Mouse (Mus musculus): ENCODE measurements around the gene Tenm4. TPM values are rescaled to one million over a fixed set of nuclear protein-coding genes. Genes with fewer than 3 reads are reported as not detected.

Gene Tenm4
- polyA plus RNA-seq, 1 experiment from 2014 or later: 7.3 TPM

DNA sequence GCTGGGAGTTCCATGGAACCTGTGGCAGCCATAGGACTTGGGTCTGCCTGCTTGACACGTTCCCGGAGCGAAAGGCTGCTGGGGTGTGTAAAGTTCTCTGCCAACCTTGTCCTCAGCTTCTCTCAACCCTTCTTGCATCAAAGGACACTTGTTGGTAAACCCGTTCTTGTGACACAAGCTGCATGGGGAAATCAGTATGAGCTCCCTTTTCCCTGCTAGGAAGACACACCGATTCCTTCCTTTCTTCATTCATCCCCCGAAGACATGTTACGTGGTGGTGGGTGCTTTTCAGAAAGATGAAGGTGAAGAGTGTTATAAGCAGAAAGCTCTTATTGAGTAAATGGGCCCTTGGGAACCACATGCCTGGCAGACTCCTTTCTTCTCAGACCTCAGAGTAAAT, 478.1 kb downstream of the Tenm4 start:
- 85% methylated on average over 7 of the region's 7 CpGs for WGBS
- Histone ChIP-seq H3K36me3 (ENCODE audit: control insufficient read depth, insufficient read depth, low read length) (no peaks in the 10 kb centered on the region), H3K4me2 (no peak overlapping the region), H3K27me3 (replicated peaks; ENCODE audit: control insufficient read depth, insufficient read depth, low read length) (no peaks in the 10 kb centered on the region; the same call in none of the 2 replicates), H3K9ac (ENCODE audit: low read depth, low read length) (no peak overlapping the region), H3K9me3 (ENCODE audit: control insufficient read depth, low read length) (no peaks in the 10 kb centered on the region), H3K4me1 (replicated peaks; ENCODE audit: control insufficient read depth, insufficient read depth, low read length) (no peaks in the 10 kb centered on the region), H3K4me3 (ENCODE audit: low read depth, low read length) (no peak overlapping the region), H3K27ac (ENCODE audit: low read depth, low read length) (no peak overlapping the region)
- DNase-seq (ENCODE audit: low spot score) (no peak), ATAC-seq (replicated peaks; ENCODE audit: low FRiP score) (no peak)

DNA sequence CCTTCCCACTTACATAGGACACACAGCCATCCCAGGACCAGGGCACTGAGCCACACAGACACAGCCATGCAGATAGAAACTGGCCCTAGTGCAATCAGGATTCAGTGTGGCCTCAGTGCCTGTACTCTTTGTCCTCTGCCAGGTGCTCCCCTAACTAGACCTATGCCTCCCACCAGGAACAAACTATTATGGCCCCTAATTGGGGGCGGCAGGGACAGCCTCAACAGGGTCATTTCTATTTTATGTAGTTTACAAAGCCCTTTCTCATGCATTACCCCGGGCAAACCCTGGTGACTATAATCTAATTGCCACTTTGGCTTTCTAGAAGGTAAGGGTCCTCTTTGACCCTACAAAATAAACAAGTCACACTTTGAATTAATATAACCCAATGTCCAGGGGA, 479.4 kb downstream of the Tenm4 start:
- WGBS: 49% methylated on average over 2 of the region's 2 CpGs
- H3K4me1 ChIP-seq (replicated peaks; ENCODE audit: control insufficient read depth, insufficient read depth, low read length): no peaks in the 10 kb centered on the region

DNA sequence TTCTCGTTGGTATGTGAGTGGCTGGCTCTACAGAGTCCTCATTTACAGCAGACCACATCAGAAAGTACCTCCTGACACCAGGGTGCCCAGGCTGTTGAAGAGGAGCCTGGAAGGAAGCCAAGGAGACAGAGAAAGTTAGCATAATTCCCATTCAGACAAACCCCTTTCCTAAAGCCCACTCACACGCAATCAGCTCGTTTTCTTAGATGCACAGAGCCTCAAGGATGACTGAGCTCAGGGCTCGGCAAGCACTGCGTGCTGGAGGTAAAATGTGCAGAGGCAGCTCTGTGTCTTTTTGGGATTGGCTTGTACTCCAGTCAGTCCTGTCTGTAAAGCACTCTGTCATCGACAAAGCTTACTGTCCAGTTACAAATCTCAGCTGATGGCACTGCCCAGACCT, 480.0 kb downstream of the Tenm4 start:
- no peaks in the 10 kb centered on the region for H3K36me3 ChIP-seq (ENCODE audit: control insufficient read depth, insufficient read depth, low read length)
- no peak overlapping the region for H3K27ac ChIP-seq (ENCODE audit: low read depth, low read length)
- no peak overlapping the region for H3K4me2 ChIP-seq
- H3K27me3 ChIP-seq (replicated peaks; ENCODE audit: control insufficient read depth, insufficient read depth, low read length): no peaks in the 10 kb centered on the region
- H3K4me3 ChIP-seq (ENCODE audit: low read depth, low read length): no peak overlapping the region
- H3K4me1 ChIP-seq (replicated peaks; ENCODE audit: control insufficient read depth, insufficient read depth, low read length): no peaks in the 10 kb centered on the region
- DNase-seq (ENCODE audit: low spot score) (no peak), ATAC-seq (replicated peaks; ENCODE audit: low FRiP score) (no peak)
- no peaks in the 10 kb centered on the region for H3K9me3 ChIP-seq (ENCODE audit: control insufficient read depth, low read length)
- H3K9ac ChIP-seq (ENCODE audit: low read depth, low read length): no peak overlapping the region
- WGBS: 49% methylated on average over 6 of the region's 6 CpGs

More for the DNA sequence above, 479.4 kb downstream of the Tenm4 start:
- Histone ChIP-seq H3K27ac (ENCODE audit: low read depth, low read length) (no peak overlapping the region), H3K9me3 (ENCODE audit: control insufficient read depth, low read length) (no peaks in the 10 kb centered on the region), H3K9ac (ENCODE audit: low read depth, low read length) (no peak overlapping the region), H3K27me3 (replicated peaks; ENCODE audit: control insufficient read depth, insufficient read depth, low read length) (no peaks in the 10 kb centered on the region; the same call in 1 of the 2 replicates), H3K36me3 (ENCODE audit: control insufficient read depth, insufficient read depth, low read length) (no peaks in the 10 kb centered on the region), H3K4me2 (no peak overlapping the region), H3K4me3 (ENCODE audit: low read depth, low read length) (no peak overlapping the region)
- DNase-seq (ENCODE audit: low spot score): no peak
- ATAC-seq (replicated peaks; ENCODE audit: low FRiP score): no peak

DNA sequence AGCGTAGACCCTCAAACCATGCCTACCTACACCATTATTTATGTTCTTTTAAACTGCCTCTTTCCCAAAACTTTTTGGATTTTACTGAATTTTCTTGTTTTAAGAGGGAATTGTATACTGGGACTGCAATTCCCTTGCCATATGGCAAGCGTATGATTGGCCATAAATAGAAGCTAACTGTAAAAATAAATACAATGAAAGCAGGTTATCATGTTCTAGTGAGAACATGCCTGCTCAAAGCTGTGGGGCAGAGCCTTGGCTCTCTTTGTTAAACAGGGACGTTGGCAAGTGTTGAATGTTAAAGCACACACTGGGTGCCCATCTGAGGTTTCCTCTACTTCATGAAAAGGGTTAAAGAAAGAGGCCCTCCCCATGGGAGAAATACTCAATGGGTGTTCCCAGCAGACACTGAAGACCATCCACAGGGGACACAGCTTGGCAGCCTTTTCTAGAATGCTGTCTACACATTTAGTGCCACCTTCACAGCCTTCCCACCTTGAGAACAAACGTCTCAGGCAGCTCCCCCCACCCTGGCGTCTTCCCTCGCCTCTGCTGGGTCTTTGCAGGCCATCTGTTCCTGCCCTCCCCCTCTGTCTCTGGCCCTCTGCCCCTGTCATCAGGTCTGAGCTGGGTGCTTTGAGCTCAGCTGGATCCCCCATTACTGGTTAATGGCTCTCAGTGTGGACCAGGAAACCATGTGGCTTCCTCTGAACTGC, 480.7 kb downstream of the Tenm4 start:
- H3K36me3 ChIP-seq (ENCODE audit: control insufficient read depth, insufficient read depth, low read length): no peaks in the 10 kb centered on the region
- H3K9me3 ChIP-seq (ENCODE audit: control insufficient read depth, low read length): no peaks in the 10 kb centered on the region
- 36% methylated on average over 6 of the region's 6 CpGs for WGBS
- no peak overlapping the region for H3K27ac ChIP-seq (ENCODE audit: low read depth, low read length)
- no peak overlapping the region for H3K4me3 ChIP-seq (ENCODE audit: low read depth, low read length)
- no peak overlapping the region for H3K4me2 ChIP-seq
- no peaks in the 10 kb centered on the region for H3K4me1 ChIP-seq (replicated peaks; ENCODE audit: control insufficient read depth, insufficient read depth, low read length)
- ATAC-seq (replicated peaks; ENCODE audit: low FRiP score) (no peak), DNase-seq (ENCODE audit: low spot score) (no peak)
- H3K27me3 ChIP-seq (replicated peaks; ENCODE audit: control insufficient read depth, insufficient read depth, low read length): no peaks in the 10 kb centered on the region
- H3K9ac ChIP-seq (ENCODE audit: low read depth, low read length): no peak overlapping the region

DNA sequence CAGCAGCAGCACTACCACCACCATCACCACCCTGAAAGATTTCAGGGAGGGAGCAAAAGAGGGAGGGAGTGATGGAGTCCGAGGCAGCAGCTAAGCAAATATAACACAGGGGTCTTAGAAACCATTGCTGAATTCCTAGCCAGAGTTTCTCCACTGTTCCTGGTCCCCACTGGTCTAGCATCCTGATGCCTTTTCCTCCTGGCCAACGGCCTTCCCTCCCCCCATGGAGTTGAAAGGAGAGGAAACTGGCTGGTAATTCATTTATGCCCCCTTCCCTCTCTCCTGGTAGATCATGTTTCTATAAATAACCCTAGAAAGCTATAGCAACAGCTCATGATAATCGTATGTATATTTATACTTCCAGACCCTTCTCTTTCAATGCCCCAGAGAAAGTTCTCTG, 481.8 kb downstream of the Tenm4 start:
- Histone ChIP-seq H3K4me1 (replicated peaks; ENCODE audit: control insufficient read depth, insufficient read depth, low read length) (no peaks in the 10 kb centered on the region), H3K36me3 (ENCODE audit: control insufficient read depth, insufficient read depth, low read length) (no peaks in the 10 kb centered on the region), H3K27ac (ENCODE audit: low read depth, low read length) (no peak overlapping the region), H3K27me3 (replicated peaks; ENCODE audit: control insufficient read depth, insufficient read depth, low read length) (no peaks in the 10 kb centered on the region), H3K4me3 (ENCODE audit: low read depth, low read length) (no peak overlapping the region), H3K9ac (ENCODE audit: low read depth, low read length) (no peak overlapping the region), H3K4me2 (no peak overlapping the region), H3K9me3 (ENCODE audit: control insufficient read depth, low read length) (no peaks in the 10 kb centered on the region)
- DNase-seq (ENCODE audit: low spot score) (no peak), ATAC-seq (replicated peaks; ENCODE audit: low FRiP score) (no peak)
- 31% methylated on average over 3 of the region's 3 CpGs for WGBS

DNA sequence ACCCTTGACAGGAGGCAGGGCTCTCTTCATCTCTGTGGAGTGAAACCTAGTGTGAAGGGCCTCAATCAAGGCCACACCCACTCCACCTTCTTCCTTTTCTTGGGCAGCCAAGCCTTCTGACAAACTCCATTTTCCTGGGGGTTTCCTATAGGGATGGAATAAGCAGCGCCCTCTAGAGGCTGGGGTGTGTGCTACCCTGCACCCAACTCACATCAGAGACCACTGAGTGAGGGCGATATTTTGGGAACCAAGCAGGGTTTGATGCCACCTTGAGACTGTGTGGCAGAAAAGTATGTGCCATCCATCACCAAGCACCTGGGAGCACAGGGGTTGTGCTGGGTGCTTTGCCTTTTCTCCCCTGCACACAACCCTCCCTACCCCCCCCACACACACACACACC, 483.2 kb downstream of the Tenm4 start:
- ATAC-seq (replicated peaks; ENCODE audit: low FRiP score) (no peak), DNase-seq (ENCODE audit: low spot score) (no peak)
- H3K4me1 ChIP-seq (replicated peaks; ENCODE audit: control insufficient read depth, insufficient read depth, low read length): no peaks in the 10 kb centered on the region
- no peak overlapping the region for H3K4me3 ChIP-seq (ENCODE audit: low read depth, low read length)
- no peaks in the 10 kb centered on the region for H3K9me3 ChIP-seq (ENCODE audit: control insufficient read depth, low read length)
- no peak overlapping the region for H3K27ac ChIP-seq (ENCODE audit: low read depth, low read length)
- no peak overlapping the region for H3K4me2 ChIP-seq
- no peak overlapping the region for H3K9ac ChIP-seq (ENCODE audit: low read depth, low read length)
- H3K36me3 ChIP-seq (ENCODE audit: control insufficient read depth, insufficient read depth, low read length): no peaks in the 10 kb centered on the region
- 49% methylated on average over 2 of the region's 2 CpGs for WGBS
- H3K27me3 ChIP-seq (replicated peaks; ENCODE audit: control insufficient read depth, insufficient read depth, low read length): no peaks in the 10 kb centered on the region

DNA sequence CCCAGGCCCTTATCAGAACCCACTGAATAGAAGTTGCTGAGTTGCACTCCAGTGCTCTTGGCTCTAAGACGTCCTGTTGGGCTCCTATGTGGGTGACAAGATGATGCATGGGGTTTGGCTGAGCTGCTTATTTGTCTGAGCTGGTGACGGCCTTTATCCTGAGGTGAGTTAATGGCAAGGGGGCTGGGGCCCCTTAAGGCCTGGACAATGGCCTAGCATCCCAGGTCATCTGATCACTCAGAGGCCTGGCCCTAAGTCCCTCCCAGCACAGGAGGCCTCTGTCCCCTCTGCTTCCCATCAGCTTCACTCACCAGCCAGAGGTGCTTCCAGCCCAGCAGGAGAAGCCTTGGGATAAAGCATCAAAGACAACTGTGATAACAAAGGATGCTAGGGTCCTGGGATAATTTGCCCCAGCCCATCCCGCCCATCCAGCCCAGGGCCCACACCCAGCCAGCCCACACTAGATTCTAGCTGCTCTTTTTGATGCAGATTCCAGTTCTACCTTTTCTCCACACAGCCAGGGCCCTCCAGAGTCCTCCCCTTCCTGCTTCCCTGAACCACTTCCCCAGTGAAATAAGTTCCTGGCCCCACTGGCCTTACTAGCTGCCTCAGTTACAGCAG, 484.2 kb downstream of the Tenm4 start:
- ATAC-seq (replicated peaks; ENCODE audit: low FRiP score): no peak
- no peak overlapping the region for H3K27ac ChIP-seq (ENCODE audit: low read depth, low read length)
- DNase-seq (ENCODE audit: low spot score): no peak
- no peaks in the 10 kb centered on the region for H3K27me3 ChIP-seq (replicated peaks; ENCODE audit: control insufficient read depth, insufficient read depth, low read length)
- H3K9me3 ChIP-seq (ENCODE audit: control insufficient read depth, low read length): no peaks in the 10 kb centered on the region
- no peak overlapping the region for H3K4me2 ChIP-seq
- 58% methylated on average over 3 of the region's 3 CpGs for WGBS
- no peaks in the 10 kb centered on the region for H3K4me1 ChIP-seq (replicated peaks; ENCODE audit: control insufficient read depth, insufficient read depth, low read length)
- H3K4me3 ChIP-seq (ENCODE audit: low read depth, low read length): no peak overlapping the region
- H3K9ac ChIP-seq (ENCODE audit: low read depth, low read length): no peak overlapping the region
- no peaks in the 10 kb centered on the region for H3K36me3 ChIP-seq (ENCODE audit: control insufficient read depth, insufficient read depth, low read length)

DNA sequence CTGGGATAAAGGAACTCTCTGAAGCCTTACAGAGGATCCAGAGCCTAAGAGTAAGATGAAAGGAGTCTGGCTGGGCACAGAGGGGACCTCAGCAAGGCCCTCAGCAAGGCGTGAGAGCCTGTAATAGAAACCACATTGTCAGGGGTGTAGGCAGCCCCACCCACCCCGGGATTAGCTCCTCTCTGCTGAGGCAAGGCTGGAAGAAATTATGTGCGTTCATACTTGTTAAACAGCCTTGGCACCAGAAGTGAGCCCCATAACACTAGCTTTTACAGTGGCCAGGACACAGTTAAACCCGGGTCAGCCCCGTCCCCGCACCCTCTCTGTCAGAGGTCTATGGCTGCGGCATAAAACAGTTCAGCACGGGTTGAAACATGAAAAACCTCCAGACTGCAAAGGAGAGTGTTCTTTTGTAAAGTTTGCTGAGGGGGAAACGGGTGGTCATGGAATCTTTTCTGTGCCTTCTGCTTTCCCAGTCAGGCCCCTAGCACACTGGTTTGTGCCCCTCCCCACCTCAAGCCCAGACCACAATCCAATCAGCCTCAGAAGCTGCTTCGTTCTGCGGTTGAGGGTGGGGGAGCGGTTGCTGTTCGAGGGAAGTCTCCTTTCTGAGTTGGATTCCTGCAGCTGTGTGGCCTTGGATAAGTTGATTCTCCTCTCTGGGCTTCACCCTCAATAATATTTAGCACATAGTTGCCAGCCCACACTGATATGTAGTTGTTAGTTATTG, 486.2 kb downstream of the Tenm4 start:
- Histone ChIP-seq H3K36me3 (ENCODE audit: control insufficient read depth, insufficient read depth, low read length) (no peaks in the 10 kb centered on the region), H3K4me3 (ENCODE audit: low read depth, low read length) (no peak overlapping the region), H3K27ac (ENCODE audit: low read depth, low read length) (no peak overlapping the region), H3K4me1 (replicated peaks; ENCODE audit: control insufficient read depth, insufficient read depth, low read length) (no peaks in the 10 kb centered on the region), H3K4me2 (no peak overlapping the region), H3K9me3 (ENCODE audit: control insufficient read depth, low read length) (no peaks in the 10 kb centered on the region), H3K9ac (ENCODE audit: low read depth, low read length) (no peak overlapping the region), H3K27me3 (replicated peaks; ENCODE audit: control insufficient read depth, insufficient read depth, low read length) (no peaks in the 10 kb centered on the region)
- ATAC-seq (replicated peaks; ENCODE audit: low FRiP score) (no peak), DNase-seq (ENCODE audit: low spot score) (no peak)
- WGBS: 18% methylated on average over 13 of the region's 13 CpGs

Measured in liver, embryonic 11.5 days (tissue).